Mouse (Mus musculus): ENCODE results near the gene Dio3. TPM values are rescaled to one million over a fixed set of nuclear protein-coding genes. Genes with fewer than 3 reads are reported as not detected.

Gene Dio3
- polyA plus RNA-seq, 1 experiment from 2014 or later, result 0.38 TPM

DNA sequence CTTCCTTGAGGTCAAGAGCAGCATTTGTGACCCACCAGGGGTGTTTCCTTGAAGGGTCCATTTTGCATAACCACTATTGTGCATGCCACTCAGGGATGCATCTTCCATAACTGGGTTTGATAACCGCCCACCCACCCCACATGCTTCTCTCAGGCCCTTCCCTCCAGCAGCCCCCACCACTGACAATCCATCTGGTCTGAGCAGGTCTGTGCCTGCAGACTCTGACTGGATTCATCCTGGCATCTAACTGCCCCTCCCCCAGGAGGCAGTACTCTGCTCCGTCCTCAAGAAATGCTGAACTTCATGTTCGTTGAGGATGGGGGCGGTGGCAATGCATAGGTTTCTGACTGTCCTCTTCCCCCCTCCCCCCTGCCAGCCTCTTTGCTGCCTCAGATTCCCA lies 4.9 kb downstream of the Dio3 start:
- H3K9me3 ChIP-seq (ENCODE audit: control insufficient read depth, low read length), result no peaks in the 10 kb centered on the region
- H3K9ac ChIP-seq (ENCODE audit: low read length), result no peak overlapping the region
- H3K36me3 ChIP-seq (ENCODE audit: control insufficient read depth, insufficient read depth, low read length), result no peaks in the 10 kb centered on the region
- peaks cover 6% of the 10 kb centered on the region; the same call in 1 of the 2 replicates for H3K4me1 ChIP-seq (replicated peaks; ENCODE audit: control insufficient read depth, insufficient read depth, low read length)
- no peak overlapping the region for H3K4me3 ChIP-seq (ENCODE audit: low read length)
- ATAC-seq (ENCODE audit: low read depth), result no peak
- no peak overlapping the region for H3K4me2 ChIP-seq (ENCODE audit: low read depth, low read length)
- H3K27ac ChIP-seq (ENCODE audit: low read length), result no peak overlapping the region
- H3K27me3 ChIP-seq (ENCODE audit: control insufficient read depth, insufficient read depth, low read depth, low read length), result peaks cover 61% of the 10 kb centered on the region
- 14% methylated on average over 4 of the region's 4 CpGs for WGBS

DNA sequence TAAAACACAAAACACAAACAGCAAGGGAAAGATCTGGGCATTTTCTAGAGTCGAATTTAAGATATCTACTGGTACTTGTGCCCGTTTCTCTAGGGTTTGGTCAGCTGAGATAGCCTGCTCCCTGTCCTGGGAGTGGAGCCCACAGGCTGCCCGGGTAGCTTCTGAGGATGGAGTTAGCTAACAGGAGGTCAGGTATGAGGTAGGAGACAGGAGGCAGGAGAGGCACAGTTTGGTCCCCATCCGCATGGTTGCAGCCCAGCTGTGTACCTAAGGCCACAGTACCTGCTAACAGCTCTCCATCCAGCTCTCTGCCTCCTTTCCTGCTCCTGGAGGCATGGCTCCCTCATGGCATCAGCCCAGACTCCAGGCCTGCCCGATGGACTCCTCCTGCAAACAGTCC lies 13.9 kb downstream of the Dio3 start:
- WGBS, result 76% methylated on average over 5 of the region's 5 CpGs
- Histone ChIP-seq H3K4me2 (ENCODE audit: low read depth, low read length) (no peak overlapping the region), H3K27ac (ENCODE audit: low read length) (no peak overlapping the region), H3K4me1 (replicated peaks; ENCODE audit: control insufficient read depth, insufficient read depth, low read length) (no peaks in the 10 kb centered on the region), H3K27me3 (ENCODE audit: control insufficient read depth, insufficient read depth, low read depth, low read length) (no peaks in the 10 kb centered on the region), H3K9me3 (ENCODE audit: control insufficient read depth, low read length) (no peaks in the 10 kb centered on the region), H3K36me3 (ENCODE audit: control insufficient read depth, insufficient read depth, low read length) (no peaks in the 10 kb centered on the region), H3K9ac (ENCODE audit: low read length) (no peak overlapping the region), H3K4me3 (ENCODE audit: low read length) (no peak overlapping the region)
- ATAC-seq (ENCODE audit: low read depth), result no peak

DNA sequence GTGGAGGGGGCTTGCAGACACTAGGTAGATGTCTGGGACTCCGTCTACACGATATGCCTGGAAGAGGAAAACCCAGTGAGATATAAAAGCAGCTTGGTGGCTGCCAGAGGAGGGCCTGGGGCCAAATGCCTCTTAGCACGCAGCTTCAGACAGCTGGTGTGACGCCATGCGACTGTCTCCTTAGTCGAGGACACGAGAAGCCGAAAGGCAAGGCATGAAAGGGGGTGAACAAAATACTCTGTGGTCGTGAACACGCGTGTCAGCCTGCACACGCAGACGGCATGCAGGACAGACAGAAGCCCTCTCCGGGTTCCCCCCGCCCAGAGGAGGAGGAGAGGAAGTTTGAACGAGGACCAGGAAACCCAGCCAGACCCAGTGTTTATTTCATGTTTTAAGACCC lies 16.0 kb downstream of the Dio3 start:
- ATAC-seq (ENCODE audit: low read depth), result 0 out of 2 replicates have a peak, but pooled peaks have one; percentile 43
- H3K27ac ChIP-seq (ENCODE audit: low read length), result no peak overlapping the region
- WGBS, result 55% methylated on average over 16 of the region's 16 CpGs
- H3K4me2 ChIP-seq (ENCODE audit: low read depth, low read length), result no peak overlapping the region; the same call in 1 of the 2 replicates
- H3K9me3 ChIP-seq (ENCODE audit: control insufficient read depth, low read length), result no peaks in the 10 kb centered on the region
- H3K4me1 ChIP-seq (replicated peaks; ENCODE audit: control insufficient read depth, insufficient read depth, low read length), result 0 out of 2 replicates have a peak, but pooled peaks cover 2% of the 10 kb centered on the region
- H3K27me3 ChIP-seq (ENCODE audit: control insufficient read depth, insufficient read depth, low read depth, low read length), result no peaks in the 10 kb centered on the region
- H3K36me3 ChIP-seq (ENCODE audit: control insufficient read depth, insufficient read depth, low read length), result no peaks in the 10 kb centered on the region
- no peak overlapping the region for H3K9ac ChIP-seq (ENCODE audit: low read length)
- H3K4me3 ChIP-seq (ENCODE audit: low read length), result no peak overlapping the region

DNA sequence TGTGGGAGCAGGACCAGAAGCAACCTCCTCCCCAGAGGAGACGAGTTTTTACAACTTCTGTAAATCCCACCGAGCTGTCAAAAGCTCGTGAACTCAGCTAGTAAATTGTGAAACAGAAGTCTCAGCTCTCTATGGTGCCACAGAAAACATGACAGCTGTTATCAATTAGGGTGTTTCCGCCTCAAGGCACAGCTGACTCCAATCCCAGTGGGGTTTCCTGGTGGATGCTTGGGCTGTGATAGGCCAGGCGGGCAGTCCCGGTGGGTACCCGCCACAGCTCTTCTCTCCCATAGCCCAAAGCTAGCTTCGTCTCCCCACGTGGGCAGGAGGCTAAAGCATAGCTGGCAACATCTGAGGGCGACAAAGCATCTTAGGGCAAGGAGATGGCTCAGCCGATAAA lies 19.8 kb downstream of the Dio3 start:
- no peak overlapping the region for H3K4me3 ChIP-seq (ENCODE audit: low read length)
- H3K9ac ChIP-seq (ENCODE audit: low read length), result no peak overlapping the region
- H3K36me3 ChIP-seq (ENCODE audit: control insufficient read depth, insufficient read depth, low read length), result no peaks in the 10 kb centered on the region
- 0 out of 2 replicates have a peak, but pooled peaks cover 2% of the 10 kb centered on the region for H3K4me1 ChIP-seq (replicated peaks; ENCODE audit: control insufficient read depth, insufficient read depth, low read length)
- 39% methylated on average over 11 of the region's 11 CpGs for WGBS
- no peaks in the 10 kb centered on the region; the same call in 1 of the 2 replicates for H3K27me3 ChIP-seq (ENCODE audit: control insufficient read depth, insufficient read depth, low read depth, low read length)
- ATAC-seq (ENCODE audit: low read depth), result peak; percentile 69; the same call in 1 of the 2 replicates
- no peak overlapping the region for H3K4me2 ChIP-seq (ENCODE audit: low read depth, low read length)
- H3K27ac ChIP-seq (ENCODE audit: low read length), result no peak overlapping the region
- no peaks in the 10 kb centered on the region for H3K9me3 ChIP-seq (ENCODE audit: control insufficient read depth, low read length)

DNA sequence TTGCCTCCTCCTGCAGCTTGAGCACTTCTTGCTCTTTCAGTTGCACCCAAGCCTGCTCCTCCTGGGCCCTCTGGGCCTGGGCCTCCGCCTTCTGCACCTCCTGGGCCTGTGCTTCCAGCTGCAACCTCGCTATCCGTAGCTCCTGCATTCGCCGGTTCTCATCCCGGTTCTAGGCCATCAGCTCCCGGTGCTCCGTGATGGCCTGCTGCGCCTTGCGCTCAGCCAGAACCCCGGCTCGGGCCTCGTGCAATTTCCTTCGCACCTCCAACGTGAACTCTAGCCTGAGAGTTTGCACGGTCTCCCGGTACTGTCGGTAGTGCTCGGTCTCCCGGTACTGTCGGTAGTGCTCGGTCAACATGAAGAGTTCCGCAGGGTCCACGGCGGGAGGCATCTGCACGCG lies 40.8 kb downstream of the Dio3 start:
- no peak overlapping the region for H3K4me2 ChIP-seq (ENCODE audit: low read depth, low read length)
- WGBS, result 87% methylated on average over 27 of the region's 27 CpGs
- no peak for ATAC-seq (ENCODE audit: low read depth)
- H3K27ac ChIP-seq (ENCODE audit: low read length), result no peak overlapping the region
- H3K4me1 ChIP-seq (replicated peaks; ENCODE audit: control insufficient read depth, insufficient read depth, low read length), result no peaks in the 10 kb centered on the region
- no peak overlapping the region for H3K4me3 ChIP-seq (ENCODE audit: low read length)
- H3K9ac ChIP-seq (ENCODE audit: low read length), result no peak overlapping the region
- H3K9me3 ChIP-seq (ENCODE audit: control insufficient read depth, low read length), result no peaks in the 10 kb centered on the region
- no peaks in the 10 kb centered on the region for H3K27me3 ChIP-seq (ENCODE audit: control insufficient read depth, insufficient read depth, low read depth, low read length)
- no peaks in the 10 kb centered on the region for H3K36me3 ChIP-seq (ENCODE audit: control insufficient read depth, insufficient read depth, low read length)

Small RNA genes within 50 kb of the gene (microRNA-seq; reads per million reads assigned to microRNA genes)
- gene Mir1247, result 16.2 reads per million, percentile 31 among the genes with 10 or more reads in this experiment

Other genes with a start within 250 kb of the Dio3 start
- 150 and 156 TPM in 2 replicates for gene Ppp2r5c, start 168.1 kb downstream of the Dio3 start, polyA plus RNA-seq (2015; fragmentation: Nextera tagmentation; extraction: Ambion mirVana)

Data from lung, embryonic 16.5 days (tissue).